Mouse (Mus musculus) kidney, embryonic 14.5 days (tissue): ENCODE results near the gene Cntn1. TPM values are rescaled to one million over a fixed set of nuclear protein-coding genes. Genes with fewer than 3 reads are reported as not detected.
A peak's percentile ranks its signal among the peaks of the same experiment; 100 is the strongest.

Experiments
- ATAC-seq: fragments of 200-750 bp; cut with Nextera tagmentation; 2 replicates; pipeline ENCODE4 v1.8.0; 2017; ENCODE audit warnings: moderate number of reproducible peaks, mild to moderate bottlenecking, moderate TSS enrichment, moderate library complexity; ENCODE audit not compliant: low FRiP score, low TSS enrichment
- H3K27ac ChIP-seq: fragments of 300-500 bp; sonication (generic); 2 replicates; pipeline ENCODE4 v1.5.1; 2014; ENCODE audit warnings: low read depth, mild to moderate bottlenecking, low read length, moderate library complexity, mixed read lengths
- H3K27me3 ChIP-seq: fragments of 300-500 bp; sonication (generic); 2 replicates; pipeline ENCODE4 v1.6.1; 2014; ENCODE audit warnings: mild to moderate bottlenecking, low read length; ENCODE audit not compliant: control insufficient read depth, insufficient read depth
- H3K36me3 ChIP-seq: fragments of 300-500 bp; sonication (generic); 2 replicates; pipeline ENCODE4 v1.6.1; 2014; ENCODE audit warnings: low read length, mixed read lengths; ENCODE audit not compliant: control insufficient read depth, insufficient read depth
- H3K4me1 ChIP-seq: fragments of 300-500 bp; sonication (generic); 2 replicates; pipeline ENCODE4 v1.6.1; 2014; ENCODE audit warnings: low read length, mixed read lengths; ENCODE audit not compliant: control insufficient read depth, insufficient read depth
- H3K4me2 ChIP-seq: fragments of 300-500 bp; sonication (generic); replicated peaks from 2 replicates; pipeline ENCODE4 v1.6.1; 2014; ENCODE audit warnings: low read depth, mild to moderate bottlenecking, low read length
- H3K4me3 ChIP-seq: fragments of 300-500 bp; sonication (generic); 2 replicates; pipeline ENCODE4 v1.5.1; 2014; ENCODE audit warnings: mild to moderate bottlenecking, low read length
- H3K9ac ChIP-seq: fragments of 300-500 bp; sonication (generic); 2 replicates; pipeline ENCODE4 v1.6.1; 2014; ENCODE audit warnings: low read depth, mild to moderate bottlenecking, low read length, moderate library complexity
- H3K9me3 ChIP-seq: fragments of 300-500 bp; sonication (generic); 2 replicates; pipeline ENCODE4 v1.6.1; 2016; ENCODE audit warnings: low read length; ENCODE audit not compliant: control insufficient read depth
- WGBS: fragments of 180-500 bp; shearing (Covaris S2); extraction: QIAGEN DNeasy Blood & Tissue Kit; methylation state at CpG from one replicate; pipeline ENCODE4 v1.1.7; 2014; 5-methylcytosine and 5-hydroxymethylcytosine counted together
- polyA plus RNA-seq: library from polyadenylated mRNA; unstranded; fragments of >200 nt; fragmentation: Nextera tagmentation; extraction: Ambion mirVana; gene quantifications from 2 replicates; pipeline ENCODE4 v1.2.1, GENCODE M21; 2014

Gene Cntn1
- polyA plus RNA-seq, 1 experiment from 2014 or later: 3.6 TPM

GRCm38 (mm10) chr15:92052133-92052463 is 1.1 kb downstream of the Cntn1 start:
- ATAC-seq: no peak
- Histone ChIP-seq H3K36me3 (no peaks in the 10 kb centered on the region), H3K9ac (0 out of 2 replicates have a peak overlapping the region, but pooled peaks have one; percentile 47), H3K27me3 (peaks cover 11% of the 10 kb centered on the region), H3K9me3 (no peaks in the 10 kb centered on the region), H3K4me2 (peak overlapping the region; percentile 94; the same call in 1 of the 2 replicates), H3K27ac (no peak overlapping the region), H3K4me3 (peak overlapping the region; percentile 56), H3K4me1 (no peaks in the 10 kb centered on the region)
- WGBS: 18% methylated on average over 4 of the region's 4 CpGs

DNA sequence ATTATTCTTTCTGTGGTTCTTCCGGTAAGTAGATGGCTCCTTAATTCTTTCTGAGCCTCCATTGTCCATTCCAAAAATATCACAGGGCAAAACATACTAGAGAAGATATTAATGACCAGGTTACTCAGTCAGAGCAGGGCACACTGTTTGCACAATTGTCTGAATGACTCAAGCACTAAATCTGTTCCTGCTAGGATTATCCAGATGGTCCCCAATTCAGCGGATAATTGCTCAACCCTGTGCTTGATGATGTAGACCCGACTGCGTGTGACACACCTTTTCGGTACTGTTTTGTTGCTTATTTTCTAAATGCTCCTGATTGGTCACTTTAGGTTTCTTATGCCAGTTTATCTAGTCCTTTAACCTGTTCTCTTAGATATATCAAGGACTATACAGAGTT is 6.6 kb downstream of the Cntn1 start:
- 94% methylated on average over 5 of the region's 5 CpGs for WGBS
- no peaks in the 10 kb centered on the region for H3K9me3 ChIP-seq
- no peaks in the 10 kb centered on the region for H3K36me3 ChIP-seq
- no peak overlapping the region for H3K27ac ChIP-seq
- no peaks in the 10 kb centered on the region for H3K4me1 ChIP-seq
- H3K4me2 ChIP-seq: no peak overlapping the region
- no peak overlapping the region for H3K4me3 ChIP-seq
- H3K27me3 ChIP-seq: no peaks in the 10 kb centered on the region
- ATAC-seq: no peak
- H3K9ac ChIP-seq: no peak overlapping the region

DNA sequence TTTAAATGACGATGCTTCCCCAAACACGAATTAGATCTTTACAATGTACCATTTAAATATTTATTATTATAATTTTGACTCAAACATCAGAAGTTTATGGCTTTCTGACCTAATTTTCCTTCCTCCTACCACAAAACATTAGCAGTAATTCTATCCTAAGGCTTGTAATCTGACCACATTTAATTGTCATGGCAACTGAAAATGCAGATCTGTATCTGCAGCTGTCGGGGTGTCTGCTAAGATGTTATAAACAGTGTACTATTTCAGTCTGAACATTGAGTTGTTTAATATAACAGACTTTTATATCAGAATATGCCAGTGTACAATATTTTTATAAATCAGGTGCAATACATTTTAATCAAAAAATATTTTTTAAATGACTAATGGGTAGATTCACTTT is 10.0 kb downstream of the Cntn1 start:
- Histone ChIP-seq H3K9ac (no peak overlapping the region), H3K36me3 (no peaks in the 10 kb centered on the region), H3K27ac (no peak overlapping the region), H3K4me2 (no peak overlapping the region), H3K27me3 (no peaks in the 10 kb centered on the region), H3K4me3 (no peak overlapping the region), H3K9me3 (no peaks in the 10 kb centered on the region), H3K4me1 (no peaks in the 10 kb centered on the region)
- 54% methylated on average over 3 of the region's 3 CpGs for WGBS
- no peak for ATAC-seq

DNA sequence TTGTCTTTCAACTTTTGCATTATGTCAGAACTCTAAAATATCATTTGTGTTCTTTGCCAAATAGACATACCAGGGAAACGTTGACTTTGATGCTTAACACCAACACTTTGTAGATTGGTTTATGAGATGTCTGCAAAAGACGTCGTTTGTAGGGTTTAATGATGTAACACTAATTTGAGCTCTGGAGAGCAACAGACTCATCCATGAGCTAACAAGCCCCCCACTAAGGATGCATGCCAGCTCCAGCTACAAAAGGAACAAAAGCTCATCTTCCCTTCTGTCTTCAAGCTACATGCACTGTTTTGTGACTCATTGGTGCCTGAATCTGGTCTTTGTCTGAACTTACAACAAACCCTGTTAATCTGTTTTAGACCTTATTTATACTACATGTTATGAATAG is 28.5 kb downstream of the Cntn1 start:
- Histone ChIP-seq H3K4me3 (no peak overlapping the region), H3K4me1 (no peaks in the 10 kb centered on the region), H3K4me2 (no peak overlapping the region), H3K36me3 (no peaks in the 10 kb centered on the region), H3K27ac (no peak overlapping the region), H3K27me3 (no peaks in the 10 kb centered on the region), H3K9me3 (no peaks in the 10 kb centered on the region), H3K9ac (no peak overlapping the region)
- ATAC-seq: no peak
- 58% methylated on average over 3 of the region's 3 CpGs for WGBS

DNA sequence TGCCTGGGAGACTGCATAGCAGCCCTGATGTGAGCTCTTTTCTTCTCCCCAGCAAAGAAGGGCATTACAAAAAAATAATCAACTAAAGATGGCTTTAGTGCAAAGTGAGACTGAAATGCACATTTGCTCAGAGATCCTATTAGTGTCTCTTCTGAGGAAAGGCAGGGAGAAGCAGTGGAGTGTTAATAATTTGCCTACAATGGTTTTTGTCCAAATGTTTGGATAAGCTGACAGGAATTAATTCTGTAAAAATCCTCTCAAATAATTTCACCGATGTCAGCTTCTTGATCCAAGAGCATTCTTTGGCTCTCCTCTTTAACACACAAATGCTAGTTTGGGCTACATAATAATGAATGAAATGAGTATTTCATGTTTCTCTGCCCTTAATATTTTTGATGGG is 34.9 kb downstream of the Cntn1 start:
- ATAC-seq: no peak
- Histone ChIP-seq H3K4me1 (no peaks in the 10 kb centered on the region), H3K4me2 (no peak overlapping the region), H3K9me3 (no peaks in the 10 kb centered on the region), H3K36me3 (no peaks in the 10 kb centered on the region), H3K9ac (no peak overlapping the region), H3K4me3 (no peak overlapping the region), H3K27ac (no peak overlapping the region), H3K27me3 (no peaks in the 10 kb centered on the region)
- WGBS: 94% methylated on average over 1 of the region's 1 CpGs

DNA sequence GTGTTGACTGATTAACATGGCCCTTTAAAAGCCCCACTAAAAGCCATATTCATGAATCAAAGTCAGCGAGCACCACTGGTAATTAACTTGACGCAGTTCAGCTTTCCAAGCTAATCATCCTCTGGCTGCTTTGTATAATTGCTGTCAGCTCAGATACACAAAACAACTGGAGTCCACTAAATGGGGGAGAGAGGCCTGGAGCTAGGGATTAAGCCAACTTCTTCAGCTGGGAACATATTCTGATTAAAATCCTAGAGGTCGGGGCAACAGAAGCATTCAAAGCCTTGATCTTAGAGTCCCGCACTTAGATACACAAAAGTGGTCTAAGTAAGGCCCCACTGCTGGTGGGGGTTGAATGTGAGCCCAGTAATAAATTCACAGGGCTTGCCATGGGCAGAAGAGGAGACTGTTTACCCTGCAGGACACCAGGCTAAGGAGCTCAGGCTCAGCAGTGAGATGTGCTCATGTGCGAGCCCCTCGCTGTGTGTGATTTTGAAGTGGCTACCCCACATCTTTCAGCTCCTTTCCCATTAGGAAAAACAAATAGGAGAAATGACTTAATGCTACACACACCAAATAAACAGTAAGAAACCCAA is 36.8 kb downstream of the Cntn1 start:
- H3K4me2 ChIP-seq: no peak overlapping the region
- peak overlapping the region; percentile 15; the same call in 1 of the 2 replicates for H3K27ac ChIP-seq
- no peak overlapping the region for H3K9ac ChIP-seq
- ATAC-seq: peak; percentile 69; the same call in 1 of the 2 replicates
- WGBS: 17% methylated on average over 6 of the region's 6 CpGs
- H3K9me3 ChIP-seq: no peaks in the 10 kb centered on the region
- H3K27me3 ChIP-seq: no peaks in the 10 kb centered on the region
- H3K4me3 ChIP-seq: no peak overlapping the region
- no peaks in the 10 kb centered on the region for H3K4me1 ChIP-seq
- H3K36me3 ChIP-seq: no peaks in the 10 kb centered on the region

DNA sequence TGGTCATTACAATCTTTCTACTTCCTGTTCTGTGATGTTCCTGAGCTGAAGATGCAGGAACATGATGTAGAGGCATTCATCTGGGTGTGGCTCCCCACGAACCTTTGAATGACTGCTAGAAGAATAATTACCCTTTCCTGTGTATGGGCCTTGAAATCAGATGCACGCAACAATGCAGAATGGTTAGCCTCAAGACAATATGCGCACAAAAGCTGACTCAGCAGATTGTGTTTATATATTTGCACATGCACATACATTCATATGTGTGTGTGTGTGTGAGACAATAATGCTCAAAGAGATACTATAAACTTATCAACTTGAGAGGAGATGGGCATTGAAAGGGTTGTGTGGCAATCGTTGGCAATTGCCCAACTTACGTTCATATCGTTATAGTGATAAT is 39.8 kb downstream of the Cntn1 start:
- H3K27ac ChIP-seq: no peak overlapping the region
- WGBS: 64% methylated on average over 6 of the region's 6 CpGs
- no peak for ATAC-seq

GRCm38 (mm10) chr15:92092041-92092440 is 41.1 kb downstream of the Cntn1 start:
- WGBS: 66% methylated on average over 3 of the region's 3 CpGs
- no peak overlapping the region for H3K27ac ChIP-seq
- H3K27me3 ChIP-seq: no peaks in the 10 kb centered on the region

More for the DNA sequence above, 39.8 kb downstream of the Cntn1 start:
- Histone ChIP-seq H3K4me1 (no peaks in the 10 kb centered on the region), H3K4me3 (no peak overlapping the region), H3K9me3 (no peaks in the 10 kb centered on the region), H3K9ac (no peak overlapping the region), H3K36me3 (no peaks in the 10 kb centered on the region), H3K27me3 (no peaks in the 10 kb centered on the region), H3K4me2 (no peak overlapping the region)

DNA sequence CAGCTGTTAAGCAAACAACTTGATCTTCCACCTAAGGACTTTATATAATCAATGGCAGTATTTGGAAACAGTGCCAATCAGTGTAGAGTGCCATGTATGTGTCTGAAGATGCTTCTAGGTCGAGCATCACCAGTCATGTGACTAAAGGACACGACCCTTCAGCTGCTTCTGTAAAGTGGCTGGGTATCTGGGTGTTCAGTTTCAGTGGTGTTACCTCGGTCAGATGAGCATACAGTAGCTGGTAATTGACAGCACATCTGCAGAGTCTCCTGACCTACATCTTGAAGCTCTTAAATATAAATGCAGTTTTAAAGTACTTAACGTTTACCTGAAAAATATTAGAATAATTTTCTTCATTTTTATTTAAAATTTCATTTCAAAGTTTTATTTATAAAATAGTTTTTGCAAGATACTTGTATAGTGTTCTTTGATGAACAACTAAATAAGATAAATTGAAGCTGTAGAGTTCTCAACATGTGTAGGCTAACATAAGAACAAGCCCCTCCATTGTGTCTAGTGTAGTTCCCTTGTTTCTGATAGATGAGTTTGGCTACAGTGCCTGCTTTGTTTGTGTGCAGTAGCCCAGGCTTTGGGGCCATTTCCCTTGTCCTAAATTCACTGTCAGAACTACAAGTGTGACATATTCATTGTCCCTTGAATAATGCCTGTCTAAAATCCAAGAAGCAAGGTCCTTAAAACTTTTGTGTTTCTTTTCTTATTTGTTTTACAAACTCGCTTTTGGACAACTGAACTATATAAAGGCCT is 48.6 kb downstream of the Cntn1 start:
- no peaks in the 10 kb centered on the region for H3K9me3 ChIP-seq
- 59% methylated on average over 5 of the region's 5 CpGs for WGBS

More at GRCm38 (mm10) chr15:92092041-92092440, 41.1 kb downstream of the Cntn1 start:
- ATAC-seq: no peak
- Histone ChIP-seq H3K36me3 (no peaks in the 10 kb centered on the region), H3K4me2 (no peak overlapping the region), H3K4me3 (no peak overlapping the region), H3K9me3 (no peaks in the 10 kb centered on the region), H3K9ac (no peak overlapping the region), H3K4me1 (no peaks in the 10 kb centered on the region)

More for the DNA sequence above, 48.6 kb downstream of the Cntn1 start:
- Histone ChIP-seq H3K4me2 (no peak overlapping the region), H3K27me3 (no peaks in the 10 kb centered on the region), H3K4me3 (no peak overlapping the region), H3K9ac (no peak overlapping the region), H3K27ac (no peak overlapping the region), H3K36me3 (no peaks in the 10 kb centered on the region), H3K4me1 (no peaks in the 10 kb centered on the region)
- ATAC-seq: no peak
